Mouse (Mus musculus): ENCODE measurements at regions not wholly inside any gene's neighbourhood (a gene's known extent, or its start where the extent isn't known, plus 50 kb on each side); places are given as distances from the start of the nearest gene placed in this dataset.
A peak's percentile ranks its signal among the peaks of the same experiment; 100 is the strongest.
"Not testable (repeated sequence)": the region's sequence is repeated elsewhere in the genome, so short reads cannot be mapped to it uniquely, and the experiment has no call there.

DNA sequence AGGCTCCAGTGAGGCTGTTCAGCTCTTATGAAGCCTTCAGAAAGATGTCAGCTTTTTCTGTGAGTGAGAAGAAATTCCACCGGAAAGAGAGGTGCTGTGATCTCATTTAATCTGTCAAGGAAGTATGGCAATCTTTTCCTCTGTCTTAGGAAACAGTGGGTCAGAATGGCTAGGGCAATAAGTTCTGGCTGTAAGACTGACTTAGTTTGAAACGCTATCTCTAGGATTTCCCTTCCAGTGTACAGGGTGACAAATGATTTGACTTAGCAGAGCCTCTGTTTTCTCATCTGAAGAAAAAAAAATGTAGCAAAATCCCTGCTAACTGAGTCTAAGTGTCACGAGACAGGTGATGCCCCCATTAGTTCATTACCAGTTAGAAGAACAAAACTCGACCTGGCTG is 181.1 kb downstream of the Csl start:
- Histone ChIP-seq H3K27me3 (ENCODE audit: control insufficient read depth, insufficient read depth, insufficient read length) (no peaks in the 10 kb centered on the region), H3K79me2 (ENCODE audit: control insufficient read depth, insufficient read depth) (no peaks in the 10 kb centered on the region), H3K4me3 (ENCODE audit: insufficient read depth, poor library complexity, severe bottlenecking) (no peak overlapping the region), H3K36me3 (ENCODE audit: control insufficient read depth, insufficient read depth) (no peaks in the 10 kb centered on the region), H3ac (ENCODE audit: control insufficient read depth, insufficient read length, low read depth) (no peak overlapping the region), H3K79me3 (ENCODE audit: low read depth) (no peaks in the 10 kb centered on the region)
- TF ChIP-seq MYOD1 (IDR thresholded peaks at IDR 0.05; ENCODE audit: control insufficient read depth, insufficient read length, low read depth) (no peak), USF1 (IDR thresholded peaks at IDR 0.05; ENCODE audit: low read depth) (no peak), CTCF (IDR thresholded peaks at IDR 0.05; ENCODE audit: control insufficient read depth, insufficient read depth, insufficient read length) (no peak), MYOG (IDR thresholded peaks at IDR 0.05; ENCODE audit: control insufficient read depth, extremely low read depth, insufficient read length) (no peak), MAX (IDR thresholded peaks at IDR 0.05) (no peak), CEBPB (IDR thresholded peaks at IDR 0.05; ENCODE audit: low read depth) (no peak), FOSL1 (IDR thresholded peaks at IDR 0.05; ENCODE audit: insufficient read depth, low read length, poor library complexity, severe bottlenecking) (no peak)

- H3ac ChIP-seq (ENCODE audit: control insufficient read depth, insufficient read length, low read depth) = no peak overlapping the region
- H3K79me3 ChIP-seq (ENCODE audit: low read depth) = no peaks in the 10 kb centered on the region
- H3K36me3 ChIP-seq (ENCODE audit: control insufficient read depth, insufficient read depth) = no peaks in the 10 kb centered on the region
- no peaks in the 10 kb centered on the region for H3K79me2 ChIP-seq (ENCODE audit: control insufficient read depth, insufficient read depth)
- H3K27me3 ChIP-seq (ENCODE audit: control insufficient read depth, insufficient read depth, insufficient read length) = no peaks in the 10 kb centered on the region
- H3K4me3 ChIP-seq (ENCODE audit: insufficient read depth, poor library complexity, severe bottlenecking) = no peak overlapping the region
- TF ChIP-seq MYOD1 (IDR thresholded peaks at IDR 0.05; ENCODE audit: control insufficient read depth, insufficient read length, low read depth) = no peak
- TF ChIP-seq MAX (IDR thresholded peaks at IDR 0.05) = no peak
- TF ChIP-seq USF1 (IDR thresholded peaks at IDR 0.05; ENCODE audit: low read depth) = no peak
- TF ChIP-seq MYOG (IDR thresholded peaks at IDR 0.05; ENCODE audit: control insufficient read depth, extremely low read depth, insufficient read length) = no peak
- no peak for TF ChIP-seq CEBPB (IDR thresholded peaks at IDR 0.05; ENCODE audit: low read depth)
- no peak for TF ChIP-seq CTCF (IDR thresholded peaks at IDR 0.05; ENCODE audit: control insufficient read depth, insufficient read depth, insufficient read length)
- TF ChIP-seq FOSL1 (IDR thresholded peaks at IDR 0.05; ENCODE audit: insufficient read depth, low read length, poor library complexity, severe bottlenecking) = no peak
These were observed 179.3 kb downstream of the Csl start for GRCm38 (mm10) chr10:99580191-99580590.

GRCm38 (mm10) chr10:99581074-99581473 is 178.4 kb downstream of the Csl start:
- no peaks in the 10 kb centered on the region for H3K79me3 ChIP-seq (ENCODE audit: low read depth)
- no peaks in the 10 kb centered on the region for H3K79me2 ChIP-seq (ENCODE audit: control insufficient read depth, insufficient read depth)
- H3K27me3 ChIP-seq (ENCODE audit: control insufficient read depth, insufficient read depth, insufficient read length) = no peaks in the 10 kb centered on the region
- no peaks in the 10 kb centered on the region for H3K36me3 ChIP-seq (ENCODE audit: control insufficient read depth, insufficient read depth)
- no peak overlapping the region for H3K4me3 ChIP-seq (ENCODE audit: insufficient read depth, poor library complexity, severe bottlenecking)
- TF ChIP-seq MAX (IDR thresholded peaks at IDR 0.05) (no peak), CTCF (IDR thresholded peaks at IDR 0.05; ENCODE audit: control insufficient read depth, insufficient read depth, insufficient read length) (no peak), USF1 (IDR thresholded peaks at IDR 0.05; ENCODE audit: low read depth) (no peak)
- no peak overlapping the region for H3ac ChIP-seq (ENCODE audit: control insufficient read depth, insufficient read length, low read depth)

- no peaks in the 10 kb centered on the region for H3K79me3 ChIP-seq (ENCODE audit: low read depth)
These were observed 174.6 kb downstream of the Csl start for GRCm38 (mm10) chr10:99584855-99585254.

DNA sequence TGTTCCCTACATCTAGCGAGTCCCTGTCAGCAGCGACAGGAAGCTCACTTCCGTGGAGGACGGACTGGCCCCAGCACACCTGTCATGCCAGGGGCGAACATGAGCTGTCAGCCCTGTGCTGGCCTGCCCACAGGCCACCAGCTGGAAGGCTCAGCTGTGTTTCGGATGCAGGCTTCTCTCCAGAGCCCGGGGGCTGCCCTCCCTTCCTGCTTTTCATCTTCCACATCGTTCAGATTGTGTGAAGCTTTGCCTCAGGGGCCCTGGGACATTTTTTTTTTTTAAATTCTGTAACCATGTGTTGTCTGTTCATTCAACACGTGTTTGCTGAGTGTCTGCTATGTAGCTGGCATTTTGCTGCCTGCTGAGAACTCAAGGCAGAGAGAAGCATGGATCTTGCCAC is 167.2 kb downstream of the Csl start:
- H3ac ChIP-seq (ENCODE audit: control insufficient read depth, insufficient read length, low read depth) = no peak overlapping the region
- TF ChIP-seq MYOD1 (IDR thresholded peaks at IDR 0.05; ENCODE audit: control insufficient read depth, insufficient read length, low read depth) = peak; percentile 70
- TF ChIP-seq CEBPB (IDR thresholded peaks at IDR 0.05; ENCODE audit: low read depth) = no peak
- TF ChIP-seq CTCF (IDR thresholded peaks at IDR 0.05; ENCODE audit: control insufficient read depth, insufficient read depth, insufficient read length) = no peak
- H3K79me2 ChIP-seq (ENCODE audit: control insufficient read depth, insufficient read depth) = no peaks in the 10 kb centered on the region
- H3K4me3 ChIP-seq (ENCODE audit: insufficient read depth, poor library complexity, severe bottlenecking) = no peak overlapping the region
- H3K27me3 ChIP-seq (ENCODE audit: control insufficient read depth, insufficient read depth, insufficient read length) = no peaks in the 10 kb centered on the region
- H3K79me3 ChIP-seq (ENCODE audit: low read depth) = no peaks in the 10 kb centered on the region
- H3K36me3 ChIP-seq (ENCODE audit: control insufficient read depth, insufficient read depth) = no peaks in the 10 kb centered on the region

More at GRCm38 (mm10) chr10:99584855-99585254, 174.6 kb downstream of the Csl start:
- H3K4me3 ChIP-seq (ENCODE audit: insufficient read depth, poor library complexity, severe bottlenecking) = no peak overlapping the region
- no peaks in the 10 kb centered on the region for H3K27me3 ChIP-seq (ENCODE audit: control insufficient read depth, insufficient read depth, insufficient read length)
- no peaks in the 10 kb centered on the region for H3K79me2 ChIP-seq (ENCODE audit: control insufficient read depth, insufficient read depth)
- no peaks in the 10 kb centered on the region for H3K36me3 ChIP-seq (ENCODE audit: control insufficient read depth, insufficient read depth)
- H3ac ChIP-seq (ENCODE audit: control insufficient read depth, insufficient read length, low read depth) = no peak overlapping the region
- TF ChIP-seq CTCF (IDR thresholded peaks at IDR 0.05; ENCODE audit: control insufficient read depth, insufficient read depth, insufficient read length) (no peak), CEBPB (IDR thresholded peaks at IDR 0.05; ENCODE audit: low read depth) (peak; percentile 16), MYOG (IDR thresholded peaks at IDR 0.05; ENCODE audit: control insufficient read depth, extremely low read depth, insufficient read length) (no peak), MYOD1 (IDR thresholded peaks at IDR 0.05; ENCODE audit: control insufficient read depth, insufficient read length, low read depth) (no peak), MAX (IDR thresholded peaks at IDR 0.05) (no peak)

DNA sequence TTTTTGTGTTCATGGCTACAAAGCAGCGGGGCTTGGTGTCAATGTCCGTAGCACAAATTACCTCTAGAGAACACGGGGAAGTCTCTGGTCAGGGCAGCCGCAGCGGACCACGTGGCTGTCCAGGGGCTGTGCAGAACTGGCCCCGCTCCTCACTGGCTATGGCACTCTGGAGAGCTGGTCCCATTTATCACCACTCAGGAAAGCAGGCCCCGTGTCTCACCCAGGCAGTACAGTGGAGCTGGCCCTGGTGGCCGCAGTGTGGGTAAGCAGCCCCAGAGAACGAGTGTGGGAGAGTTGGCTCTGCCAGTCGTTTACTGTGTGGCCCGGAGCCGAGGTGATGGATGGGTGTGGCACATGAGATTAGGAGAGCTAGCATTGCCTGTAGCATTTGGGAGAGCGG is 163.8 kb downstream of the Csl start:
- H3K4me3 ChIP-seq (ENCODE audit: insufficient read depth, poor library complexity, severe bottlenecking) = no peak overlapping the region
- H3K79me2 ChIP-seq (ENCODE audit: control insufficient read depth, insufficient read depth) = no peaks in the 10 kb centered on the region
- no peak for TF ChIP-seq FOSL1 (IDR thresholded peaks at IDR 0.05; ENCODE audit: insufficient read depth, low read length, poor library complexity, severe bottlenecking)
- TF ChIP-seq MAX (IDR thresholded peaks at IDR 0.05) = no peak
- TF ChIP-seq MYOG (IDR thresholded peaks at IDR 0.05; ENCODE audit: control insufficient read depth, extremely low read depth, insufficient read length) = no peak
- no peak for TF ChIP-seq CEBPB (IDR thresholded peaks at IDR 0.05; ENCODE audit: low read depth)
- no peak for TF ChIP-seq CTCF (IDR thresholded peaks at IDR 0.05; ENCODE audit: control insufficient read depth, insufficient read depth, insufficient read length)
- TF ChIP-seq MYOD1 (IDR thresholded peaks at IDR 0.05; ENCODE audit: control insufficient read depth, insufficient read length, low read depth) = no peak
- no peak for TF ChIP-seq USF1 (IDR thresholded peaks at IDR 0.05; ENCODE audit: low read depth)
- H3K27me3 ChIP-seq (ENCODE audit: control insufficient read depth, insufficient read depth, insufficient read length) = no peaks in the 10 kb centered on the region
- H3K79me3 ChIP-seq (ENCODE audit: low read depth) = no peaks in the 10 kb centered on the region
- no peaks in the 10 kb centered on the region for H3K36me3 ChIP-seq (ENCODE audit: control insufficient read depth, insufficient read depth)
- no peak overlapping the region for H3ac ChIP-seq (ENCODE audit: control insufficient read depth, insufficient read length, low read depth)

DNA sequence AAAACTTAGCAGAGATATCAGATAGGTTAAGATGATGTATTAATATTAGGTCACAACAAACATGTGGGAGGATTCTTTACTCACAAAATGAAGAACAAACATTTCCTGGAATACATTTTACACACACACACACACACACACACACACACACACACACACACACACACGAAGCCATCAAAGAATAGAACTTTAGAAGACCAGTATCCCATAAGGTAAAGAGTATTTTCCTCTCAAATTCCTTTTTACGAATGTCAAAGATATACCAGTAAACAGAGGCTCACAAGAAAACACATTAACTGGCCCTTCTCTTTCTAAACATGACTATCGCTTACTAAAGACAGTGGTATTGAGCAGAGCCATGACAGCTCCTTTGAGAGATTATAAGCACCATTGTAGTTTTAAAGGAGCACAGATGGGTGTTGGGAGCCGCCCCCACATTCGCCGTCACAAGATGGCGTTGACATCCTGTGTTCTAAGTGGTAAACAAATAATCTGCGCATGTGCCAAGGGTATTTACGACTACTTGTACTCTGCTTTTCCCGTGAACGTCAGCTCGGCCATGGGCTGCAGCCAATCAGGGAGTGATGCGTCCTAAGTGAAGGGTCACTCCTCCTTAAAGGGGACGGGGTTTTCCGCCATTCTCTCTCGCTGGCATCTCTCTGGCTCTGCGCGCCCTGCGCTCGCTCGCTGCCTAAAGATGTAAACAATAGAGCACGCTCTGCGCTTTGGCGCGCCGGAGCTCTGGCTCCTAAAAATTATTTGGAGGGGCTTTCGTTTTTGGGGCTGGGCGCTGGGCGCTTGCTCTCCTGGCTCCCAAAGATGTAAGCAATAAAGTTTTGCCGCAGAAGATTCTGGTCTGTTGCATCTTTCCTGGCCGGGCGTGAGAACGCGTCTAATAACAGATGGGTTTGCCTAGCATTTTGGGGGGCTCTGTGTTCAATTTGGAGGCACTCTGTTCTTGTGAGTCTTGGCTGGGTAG is 160.0 kb downstream of the Csl start:
- not testable (repeated sequence) for H3ac ChIP-seq (ENCODE audit: control insufficient read depth, insufficient read length, low read depth); H3K4me3 ChIP-seq (ENCODE audit: insufficient read depth, poor library complexity, severe bottlenecking); H3K79me2 ChIP-seq (ENCODE audit: control insufficient read depth, insufficient read depth); H3K27me3 ChIP-seq (ENCODE audit: control insufficient read depth, insufficient read depth, insufficient read length); H3K36me3 ChIP-seq (ENCODE audit: control insufficient read depth, insufficient read depth); H3K79me3 ChIP-seq (ENCODE audit: low read depth)
